Mouse (Mus musculus) kidney, adult 2 months (tissue): ENCODE measurements at regions not wholly inside any gene's neighbourhood (a gene's known extent, or its start where the extent isn't known, plus 50 kb on each side); places are given as distances from the start of the nearest gene placed in this dataset.

ENCODE experiments used
- CTCF ChIP-seq: fragments of 200-500 bp; conservative IDR thresholded peaks from 2 replicates; pipeline ENCODE4 v1.5.1; 2011; ENCODE audit warnings: low read depth, mild to moderate bottlenecking, control low read depth, low read length, moderate library complexity, mixed read lengths; ENCODE audit not compliant: insufficient read depth, insufficient read length
- POLR2A ChIP-seq: fragments of 200-500 bp; IDR thresholded peaks from one replicate; pipeline ENCODE4 v1.6.1; 2011; ENCODE audit warnings: low read depth, low read length, control low read depth

DNA sequence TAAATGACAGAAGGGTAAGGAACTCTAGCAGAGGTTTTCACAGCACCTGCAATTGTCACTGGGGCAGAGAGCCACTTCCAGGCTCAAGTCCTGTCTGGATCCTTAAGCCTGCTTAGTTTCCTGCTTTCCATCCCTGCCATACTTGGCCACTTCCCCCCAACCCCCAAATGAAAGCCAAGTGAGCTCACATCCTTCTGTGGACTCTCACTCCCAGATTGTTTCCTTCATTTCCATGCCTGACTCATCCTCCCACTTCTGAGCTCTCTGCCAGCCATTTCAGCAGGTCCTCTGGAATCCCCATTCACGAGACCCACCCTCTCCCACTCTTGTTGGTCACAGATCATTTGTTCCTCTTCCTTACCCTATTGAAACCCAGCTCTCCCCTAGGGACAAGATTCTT is 91.7 kb upstream of the Vav3 start:
- TF ChIP-seq CTCF (no peak), POLR2A (no peak)
